Mouse (Mus musculus): ENCODE data around the gene Mok. TPM values are rescaled to one million over a fixed set of nuclear protein-coding genes. Genes with fewer than 3 reads are reported as not detected.
A peak's percentile ranks its signal among the peaks of the same experiment; 100 is the strongest.
"Not testable (repeated sequence)": the region's sequence is repeated elsewhere in the genome, so short reads cannot be mapped to it uniquely, and the experiment has no call there.

Gene Mok
- polyA plus RNA-seq, 1 experiment from 2014 or later, result 12.3 TPM

- WGBS, result 96% methylated on average over 6 of the region's 6 CpGs
- Histone ChIP-seq H3K4me3 (replicated peaks) (no peak overlapping the region), H3K4me1 (no peaks in the 10 kb centered on the region), H3K27ac (replicated peaks) (no peak overlapping the region), H3K36me3 (peaks cover 59% of the 10 kb centered on the region), H3K9ac (replicated peaks) (no peak overlapping the region), H3K9me3 (replicated peaks) (no peaks in the 10 kb centered on the region), H3K4me2 (no peak overlapping the region), H3K27me3 (replicated peaks) (no peaks in the 10 kb centered on the region)
- no peak for ATAC-seq (ENCODE audit: low FRiP score)
Measured at GRCm38 (mm10) chr12:110864008-110864407, 23.3 kb upstream of the Mok start.

- Histone ChIP-seq H3K36me3 (peaks cover 44% of the 10 kb centered on the region; the same call in 1 of the 2 replicates), H3K4me3 (replicated peaks) (no peak overlapping the region), H3K9me3 (replicated peaks) (no peaks in the 10 kb centered on the region), H3K4me2 (no peak overlapping the region), H3K27ac (replicated peaks) (no peak overlapping the region), H3K27me3 (replicated peaks) (no peaks in the 10 kb centered on the region), H3K4me1 (no peaks in the 10 kb centered on the region), H3K9ac (replicated peaks) (no peak overlapping the region)
- ATAC-seq (ENCODE audit: low FRiP score), result no peak
- 48% methylated on average over 7 of the region's 7 CpGs for WGBS
Measured at GRCm38 (mm10) chr12:110861256-110861655, 20.5 kb upstream of the Mok start.

- peaks cover 46% of the 10 kb centered on the region for H3K36me3 ChIP-seq
- H3K9ac ChIP-seq (replicated peaks), result no peak overlapping the region
- H3K27ac ChIP-seq (replicated peaks), result no peak overlapping the region
- no peaks in the 10 kb centered on the region for H3K27me3 ChIP-seq (replicated peaks)
- H3K9me3 ChIP-seq (replicated peaks), result no peaks in the 10 kb centered on the region
- H3K4me2 ChIP-seq, result no peak overlapping the region
- no peak for ATAC-seq (ENCODE audit: low FRiP score)
- H3K4me1 ChIP-seq, result no peaks in the 10 kb centered on the region
- H3K4me3 ChIP-seq (replicated peaks), result no peak overlapping the region
Measured at GRCm38 (mm10) chr12:110860293-110860692, 19.6 kb upstream of the Mok start.

- peaks cover 39% of the 10 kb centered on the region for H3K36me3 ChIP-seq
- not testable (repeated sequence) for ATAC-seq (ENCODE audit: low FRiP score); H3K4me3 ChIP-seq (replicated peaks); H3K27ac ChIP-seq (replicated peaks); H3K9ac ChIP-seq (replicated peaks); H3K27me3 ChIP-seq (replicated peaks); H3K4me1 ChIP-seq; H3K9me3 ChIP-seq (replicated peaks); H3K4me2 ChIP-seq
- WGBS, result 96% methylated on average over 15 of the region's 15 CpGs
Measured at GRCm38 (mm10) chr12:110858681-110859080, 17.9 kb upstream of the Mok start.

- Histone ChIP-seq H3K36me3 (peaks cover 36% of the 10 kb centered on the region), H3K4me3 (replicated peaks) (no peak overlapping the region), H3K4me2 (no peak overlapping the region), H3K27me3 (replicated peaks) (no peaks in the 10 kb centered on the region), H3K9ac (replicated peaks) (no peak overlapping the region), H3K4me1 (no peaks in the 10 kb centered on the region), H3K9me3 (replicated peaks) (no peaks in the 10 kb centered on the region), H3K27ac (replicated peaks) (no peak overlapping the region)
- 92% methylated on average over 7 of the region's 7 CpGs for WGBS
- no peak for ATAC-seq (ENCODE audit: low FRiP score)
Measured at GRCm38 (mm10) chr12:110857196-110857595, 16.5 kb upstream of the Mok start.

- no peak for ATAC-seq (ENCODE audit: low FRiP score)
- 89% methylated on average over 32 of the region's 32 CpGs for WGBS
- peaks cover 25% of the 10 kb centered on the region for H3K36me3 ChIP-seq
- H3K4me2 ChIP-seq, result no peak overlapping the region
- H3K9ac ChIP-seq (replicated peaks), result no peak overlapping the region
- no peaks in the 10 kb centered on the region for H3K9me3 ChIP-seq (replicated peaks)
- H3K4me3 ChIP-seq (replicated peaks), result no peak overlapping the region
- H3K4me1 ChIP-seq, result peaks cover 12% of the 10 kb centered on the region
- H3K27ac ChIP-seq (replicated peaks), result no peak overlapping the region
- no peaks in the 10 kb centered on the region for H3K27me3 ChIP-seq (replicated peaks)
Measured at GRCm38 (mm10) chr12:110854786-110855737, 14.3 kb upstream of the Mok start.

- H3K36me3 ChIP-seq, result peaks cover 21% of the 10 kb centered on the region
- H3K9me3 ChIP-seq (replicated peaks), result no peaks in the 10 kb centered on the region
- H3K4me3 ChIP-seq (replicated peaks), result no peak overlapping the region
- no peak for ATAC-seq (ENCODE audit: low FRiP score)
- H3K4me1 ChIP-seq, result peaks cover 16% of the 10 kb centered on the region
- H3K4me2 ChIP-seq, result no peak overlapping the region
- no peak overlapping the region for H3K9ac ChIP-seq (replicated peaks)
- WGBS, result 94% methylated on average over 1 of the region's 1 CpGs
- H3K27ac ChIP-seq (replicated peaks), result no peak overlapping the region
- H3K27me3 ChIP-seq (replicated peaks), result 0 out of 2 replicates have a peak, but pooled peaks cover 3% of the 10 kb centered on the region
Measured at GRCm38 (mm10) chr12:110851923-110852322, 11.2 kb upstream of the Mok start.

- WGBS, result 85% methylated on average over 12 of the region's 12 CpGs
Measured at GRCm38 (mm10) chr12:110851414-110851813, 10.7 kb upstream of the Mok start.

GRCm38 (mm10) chr12:110850929-110851256, 10.2 kb upstream of the Mok start:
- Histone ChIP-seq H3K27ac (replicated peaks) (peak overlapping the region; percentile 79), H3K4me3 (replicated peaks) (peak overlapping the region; percentile 88), H3K9ac (replicated peaks) (peak overlapping the region; percentile 81), H3K36me3 (peaks cover 12% of the 10 kb centered on the region), H3K9me3 (replicated peaks) (no peaks in the 10 kb centered on the region), H3K27me3 (replicated peaks) (peaks cover 13% of the 10 kb centered on the region), H3K4me2 (peak overlapping the region; percentile 83), H3K4me1 (peaks cover 20% of the 10 kb centered on the region)
- 17% methylated on average over 9 of the region's 9 CpGs for WGBS
- ATAC-seq (ENCODE audit: low FRiP score), result peak; percentile 11; the same call in 1 of the 2 replicates

More at GRCm38 (mm10) chr12:110851414-110851813, 10.7 kb upstream of the Mok start:
- H3K36me3 ChIP-seq, result peaks cover 17% of the 10 kb centered on the region
- no peak overlapping the region for H3K9ac ChIP-seq (replicated peaks)
- H3K4me1 ChIP-seq, result peaks cover 16% of the 10 kb centered on the region
- H3K27me3 ChIP-seq (replicated peaks), result peaks cover 8% of the 10 kb centered on the region; the same call in 1 of the 2 replicates
- no peaks in the 10 kb centered on the region for H3K9me3 ChIP-seq (replicated peaks)
- H3K27ac ChIP-seq (replicated peaks), result no peak overlapping the region
- H3K4me2 ChIP-seq, result peak overlapping the region; percentile 83
- ATAC-seq (ENCODE audit: low FRiP score), result no peak
- H3K4me3 ChIP-seq (replicated peaks), result no peak overlapping the region

GRCm38 (mm10) chr12:110850010-110850928, 9.5 kb upstream of the Mok start, which contains the start of gene Zfp839:
Gene Zfp839 (plus strand): TSS chr12:110850253.
- WGBS, result under 1% methylated on average over 88 of the region's 89 CpGs
- H3K27me3 ChIP-seq (replicated peaks), result peaks cover 17% of the 10 kb centered on the region
- H3K4me1 ChIP-seq, result peaks cover 26% of the 10 kb centered on the region
- peaks cover 6% of the 10 kb centered on the region for H3K36me3 ChIP-seq
- H3K4me2 ChIP-seq, result peak within 1 kb of the TSS; percentile 83
- no peaks in the 10 kb centered on the region for H3K9me3 ChIP-seq (replicated peaks)
- H3K9ac ChIP-seq (replicated peaks), result peak within 1 kb of the TSS; percentile 81
- ATAC-seq (ENCODE audit: low FRiP score), result peak; percentile 91
- peak within 1 kb of the TSS; percentile 88 for H3K4me3 ChIP-seq (replicated peaks)
- H3K27ac ChIP-seq (replicated peaks), result peak within 1 kb of the TSS; percentile 79

GRCm38 (mm10) chr12:110846191-110846765, 5.5 kb upstream of the Mok start:
- Histone ChIP-seq H3K4me2 (peak overlapping the region; percentile 65), H3K36me3 (no peaks in the 10 kb centered on the region), H3K27ac (replicated peaks) (no peak overlapping the region), H3K4me1 (peaks cover 36% of the 10 kb centered on the region), H3K9ac (replicated peaks) (peak overlapping the region; percentile 24; the same call in 1 of the 2 replicates), H3K9me3 (replicated peaks) (no peaks in the 10 kb centered on the region), H3K4me3 (replicated peaks) (peak overlapping the region; percentile 41; the same call in 1 of the 2 replicates), H3K27me3 (replicated peaks) (peaks cover 32% of the 10 kb centered on the region)
- WGBS, result 71% methylated on average over 6 of the region's 6 CpGs
- ATAC-seq (ENCODE audit: low FRiP score), result no peak

All from neural tube, embryonic 15.5 days (tissue).